Mouse (Mus musculus) left cerebral cortex, postnatal 4 days (tissue): Measurements from ENCODE around the gene Ttc13. TPM values are rescaled to one million over a fixed set of nuclear protein-coding genes. Genes with fewer than 3 reads are reported as not detected.

Experiments
- DNase-seq: peaks from one replicate; pipeline ENCODE4 v3.0.0-alpha.2; 2022
- intact Hi-C: fragments of 180-260 bp; cut with DNase I; formaldehyde crosslinking; loops from one replicate; pipeline ENCODE4 v1.15.1; 2025
- total RNA-seq, 2 experiments: library from RNA; stranded (reverse); gene quantifications; 2 replicates each; pipeline ENCODE4 v1.2.3; 2021

Gene Ttc13
- total RNA-seq, 2 experiments from 2014 or later, result 72.6 to 73.2 TPM

- DNase-seq, result no peak
- intact Hi-C loops, result no loop called here
Measured at GRCm38 (mm10) chr8:124704376-124704775, 17.4 kb downstream of the Ttc13 start.

GRCm38 (mm10) chr8:124703526-124703925 is 18.3 kb downstream of the Ttc13 start:
- DNase-seq, result no peak
- intact Hi-C loops, result no loop called here

GRCm38 (mm10) chr8:124702183-124702582 is 19.6 kb downstream of the Ttc13 start:
- no peak for DNase-seq
- intact Hi-C loops, result no loop called here

- intact Hi-C loops, result no loop called here
Measured at GRCm38 (mm10) chr8:124701023-124701422, 20.8 kb downstream of the Ttc13 start.

GRCm38 (mm10) chr8:124700271-124700670 is 21.5 kb downstream of the Ttc13 start:
- intact Hi-C loops, result no loop called here
- no peak for DNase-seq

More at GRCm38 (mm10) chr8:124701023-124701422, 20.8 kb downstream of the Ttc13 start:
- DNase-seq, result no peak

GRCm38 (mm10) chr8:124695424-124696100 is 26.2 kb downstream of the Ttc13 start:
- DNase-seq, result no peak
- intact Hi-C loops, result no loop called here

GRCm38 (mm10) chr8:124691706-124692105 is 30.1 kb downstream of the Ttc13 start:
- DNase-seq, result no peak
- intact Hi-C loops, result no loop called here

- no peak for DNase-seq
- intact Hi-C loops, result no loop called here
Measured at GRCm38 (mm10) chr8:124688899-124689298, 32.9 kb downstream of the Ttc13 start.

GRCm38 (mm10) chr8:124682218-124682617 is 39.6 kb downstream of the Ttc13 start:
- intact Hi-C loops, result loop anchor here (5.0 kb wide), 1 partner anchor 135 kb away; no protein-coding TSS in a partner anchor
- no peak for DNase-seq

GRCm38 (mm10) chr8:124681792-124682157 is 40.0 kb downstream of the Ttc13 start:
- no peak for DNase-seq
- intact Hi-C loops, result loop anchor here (5.0 kb wide), 1 partner anchor 134 kb away; no protein-coding TSS in a partner anchor

GRCm38 (mm10) chr8:124681077-124681791 is 40.5 kb downstream of the Ttc13 start:
- intact Hi-C loops, result loop anchor here (5.0 kb wide), 1 partner anchor 134 kb away; no protein-coding TSS in a partner anchor
- no peak for DNase-seq

- intact Hi-C loops, result loop anchor here (2.0 kb wide), 1 partner anchor 63 kb away; no protein-coding TSS in a partner anchor
- no peak for DNase-seq
Measured at GRCm38 (mm10) chr8:124678246-124678645, 43.5 kb downstream of the Ttc13 start.

GRCm38 (mm10) chr8:124677486-124677885 is 44.3 kb downstream of the Ttc13 start:
- intact Hi-C loops, result no loop called here
- peak; percentile 93 for DNase-seq

- intact Hi-C loops, result no loop called here
- peak; percentile 71 for DNase-seq
Measured at GRCm38 (mm10) chr8:124677078-124677477, 44.7 kb downstream of the Ttc13 start.

- intact Hi-C loops, result no loop called here
- DNase-seq, result peak; percentile 76
Measured at GRCm38 (mm10) chr8:124676661-124677060, 45.1 kb downstream of the Ttc13 start.

GRCm38 (mm10) chr8:124672345-124672744 is 49.4 kb downstream of the Ttc13 start:
- intact Hi-C loops, result no loop called here

GRCm38 (mm10) chr8:124668798-124669197 is 53.0 kb downstream of the Ttc13 start:
- intact Hi-C loops, result no loop called here
- no peak for DNase-seq

More at GRCm38 (mm10) chr8:124672345-124672744, 49.4 kb downstream of the Ttc13 start:
- no peak for DNase-seq

- DNase-seq, result no peak
- intact Hi-C loops, result loop anchor here (5.0 kb wide), 1 partner anchor 42 kb away; no protein-coding TSS in a partner anchor
Measured at GRCm38 (mm10) chr8:124664414-124664813, 57.4 kb downstream of the Ttc13 start.

GRCm38 (mm10) chr8:124663874-124664230 is 57.9 kb downstream of the Ttc13 start:
- DNase-seq, result no peak
- intact Hi-C loops, result loop anchor here (5.0 kb wide), 1 partner anchor 42 kb away; no protein-coding TSS in a partner anchor

- intact Hi-C loops, result loop anchor here (5.0 kb wide), 1 partner anchor 41 kb away; no protein-coding TSS in a partner anchor
- DNase-seq, result peak; percentile 92
Measured at GRCm38 (mm10) chr8:124663112-124663873, 58.5 kb downstream of the Ttc13 start, which contains the start of gene 2310022B05Rik. TSS of gene 2310022B05Rik (minus strand) at chr8:124663369.
